Mouse (Mus musculus): Measurements from ENCODE around the gene Hist1h4f.
"Not testable (repeated sequence)": the region's sequence is repeated elsewhere in the genome, so short reads cannot be mapped to it uniquely, and the experiment has no call there.

Hist1h4f gene

DNA sequence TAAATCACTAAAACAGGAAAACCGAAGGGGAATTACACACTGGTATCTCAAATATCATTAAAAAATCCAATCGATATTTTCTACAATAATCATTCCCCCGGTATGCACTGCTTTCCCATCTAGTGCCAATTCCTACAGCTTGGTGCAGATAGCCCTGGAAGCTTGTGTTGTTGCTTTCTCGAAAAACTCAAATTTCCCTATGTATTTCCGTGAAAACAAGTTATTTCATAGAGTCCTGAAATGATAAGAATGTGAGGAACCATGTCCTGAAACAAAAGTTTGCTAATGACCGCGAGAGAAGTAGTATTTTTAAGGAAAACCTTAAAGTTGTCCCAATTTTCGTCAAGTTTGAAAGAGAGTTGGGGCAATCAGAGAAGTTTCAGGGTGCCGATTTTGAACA lies 2.9 kb upstream of the Hist1h4f start:
- no peak for DNase-seq

DNA sequence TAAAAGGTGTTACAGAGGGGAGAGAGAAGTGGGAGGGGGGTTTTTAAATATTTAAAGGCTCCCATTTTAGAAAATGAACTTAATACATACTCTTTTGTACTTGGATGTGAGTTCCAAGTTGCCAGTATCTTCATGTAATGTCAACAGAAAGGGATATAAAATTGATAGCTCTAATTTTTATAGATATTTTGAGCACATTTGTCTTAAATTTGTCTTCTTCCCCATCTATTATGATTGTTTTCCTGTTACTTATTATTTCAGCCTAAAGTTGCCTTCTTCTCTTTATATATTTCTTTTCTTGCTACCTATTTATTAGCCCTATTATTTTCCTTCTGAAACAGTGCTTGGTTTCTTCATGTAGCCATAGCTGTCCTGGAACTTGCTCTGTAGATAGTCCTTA lies 1.5 kb upstream of the Hist1h4f start, which contains the start of gene Hist1h1d:
Hist1h1d (plus strand) TSS at position 301 of the 400 bp plus-strand sequence.
- no peak for DNase-seq

DNA sequence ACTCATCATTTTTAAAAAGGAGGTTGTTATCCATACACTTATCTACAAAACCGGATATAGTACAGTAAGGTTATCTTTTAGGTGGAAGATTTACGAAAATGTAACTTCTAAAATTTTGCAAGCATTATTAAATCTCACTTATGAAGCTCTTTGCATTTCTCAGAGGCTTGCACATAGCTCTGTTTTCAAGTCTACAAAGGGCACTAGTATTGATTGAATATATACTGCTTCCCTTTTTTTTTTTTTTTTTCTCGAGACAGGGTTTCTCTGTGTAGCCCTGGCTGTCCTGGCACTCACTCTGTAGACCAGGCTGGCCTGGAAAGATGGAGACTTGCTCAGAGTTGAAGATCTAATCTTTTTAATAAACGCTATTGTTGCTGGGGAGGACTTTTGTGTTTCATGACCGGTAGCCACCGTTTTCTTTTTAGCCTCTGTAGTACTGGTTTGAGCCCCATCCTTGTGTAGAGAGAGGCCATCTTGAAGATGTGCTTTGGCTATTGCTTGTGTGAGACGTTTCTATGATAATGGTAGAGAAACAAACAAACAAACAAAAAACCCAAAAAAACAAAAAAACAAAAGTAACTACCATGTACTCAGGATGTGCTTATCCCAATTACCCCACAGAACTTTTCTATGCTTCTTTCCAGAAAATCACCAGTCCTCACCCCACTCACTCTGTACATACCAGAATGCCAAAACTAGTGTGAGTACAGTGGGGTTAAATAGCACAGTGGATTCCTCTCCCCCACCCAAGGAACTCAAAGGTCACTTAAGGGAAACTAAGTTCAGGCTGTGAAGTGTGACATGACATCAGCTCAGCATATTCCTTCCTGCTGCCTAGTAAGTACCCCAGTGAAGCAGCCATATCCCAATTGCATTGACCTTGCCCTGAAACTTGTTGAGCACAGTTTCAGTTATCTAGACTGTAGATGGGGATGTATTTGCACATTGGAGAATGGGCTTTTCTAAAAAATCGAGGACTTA lies 775 bp upstream of the Hist1h4f start:
- no peak for DNase-seq

DNA sequence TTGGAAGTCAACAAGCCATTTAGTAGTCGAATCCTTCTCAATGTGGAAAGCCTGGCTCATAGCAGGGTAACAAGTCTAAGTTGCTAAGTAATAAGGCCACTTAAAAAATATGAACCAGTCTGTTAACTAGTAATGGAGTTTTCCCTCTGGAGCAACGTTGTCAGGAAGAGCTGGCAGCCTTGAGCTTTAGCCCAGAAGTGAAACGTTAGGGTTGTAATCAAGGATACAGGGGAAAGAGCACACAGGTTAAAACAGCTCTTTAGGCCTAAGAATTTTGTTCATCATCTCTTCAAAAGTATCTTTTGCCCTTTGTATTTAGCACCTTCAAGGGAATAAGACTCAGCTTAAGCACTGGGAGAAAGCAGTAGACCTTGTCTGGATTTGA lies 695 bp downstream of the Hist1h4f start:
- no peak for DNase-seq

DNA sequence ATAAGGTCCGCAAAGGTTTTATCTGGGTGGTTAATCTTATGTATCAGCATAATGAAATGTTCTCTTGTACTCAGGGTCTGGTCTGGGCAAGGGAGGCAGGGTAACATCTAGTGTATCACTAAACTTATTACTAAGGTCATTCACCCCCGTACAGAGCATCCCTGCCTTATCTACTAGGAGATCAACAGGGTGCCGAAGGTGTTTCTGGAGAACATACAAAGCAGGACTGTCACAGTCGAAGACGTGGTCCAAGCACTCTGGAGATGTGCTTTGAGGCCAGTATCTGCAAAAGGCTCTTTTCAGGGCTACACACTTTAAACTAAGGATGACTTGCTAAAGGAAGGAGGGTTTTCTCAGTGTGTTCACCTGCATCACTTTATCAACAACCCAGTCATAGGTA lies 4.8 kb downstream of the Hist1h4f start:
- no peak for DNase-seq

DNA sequence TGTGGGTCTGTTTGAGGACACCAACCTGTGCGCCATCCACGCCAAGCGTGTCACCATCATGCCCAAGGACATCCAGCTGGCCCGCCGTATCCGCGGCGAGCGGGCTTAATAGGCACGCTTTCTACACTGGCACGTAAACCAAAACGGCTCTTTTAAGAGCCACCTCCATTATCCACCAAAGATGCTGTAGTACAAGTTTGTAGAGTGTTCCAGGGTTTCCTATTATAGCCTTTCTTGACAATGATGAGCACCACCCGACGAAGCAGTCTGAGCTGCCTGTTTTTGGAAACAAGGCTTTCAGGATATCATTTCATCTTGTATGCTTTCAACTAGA lies 6.7 kb downstream of the Hist1h4f start:
- DNase-seq = not testable (repeated sequence)

DNA sequence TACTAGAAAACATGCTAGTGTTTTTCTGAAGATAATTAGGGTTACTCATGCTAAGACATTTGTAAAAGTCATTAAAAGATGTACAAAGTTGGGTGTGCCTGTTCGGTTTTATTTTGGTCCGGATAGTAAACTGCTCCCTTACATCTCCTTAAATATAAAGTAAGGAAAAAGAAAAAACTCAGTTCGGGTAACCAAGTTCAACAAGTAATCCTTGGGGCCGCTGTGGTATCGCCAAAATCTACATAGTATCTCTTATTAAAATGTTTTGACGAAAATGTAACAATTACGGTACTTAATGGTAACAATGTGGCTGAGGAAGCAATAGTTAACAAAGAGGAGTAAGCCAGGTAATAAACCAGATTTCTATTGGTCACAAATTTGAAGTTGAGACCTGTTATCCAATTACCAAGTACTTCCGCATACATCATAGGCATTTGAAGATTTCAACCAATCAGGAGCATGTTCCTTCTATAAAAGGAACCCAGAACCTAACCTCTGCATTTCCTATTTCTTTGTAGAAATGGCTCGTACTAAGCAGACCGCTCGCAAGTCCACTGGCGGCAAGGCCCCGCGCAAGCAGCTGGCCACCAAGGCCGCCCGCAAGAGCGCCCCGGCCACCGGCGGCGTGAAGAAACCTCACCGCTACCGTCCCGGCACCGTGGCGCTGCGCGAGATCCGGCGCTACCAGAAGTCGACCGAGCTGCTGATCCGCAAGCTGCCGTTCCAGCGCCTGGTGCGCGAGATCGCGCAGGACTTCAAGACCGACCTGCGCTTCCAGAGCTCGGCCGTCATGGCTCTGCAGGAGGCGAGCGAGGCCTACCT lies 7.3 kb downstream of the Hist1h4f start, which contains the start of gene Hist1h3f:
Hist1h3f (plus strand) TSS at position 88 of the 822 bp plus-strand sequence.
- peak; percentile 68 for DNase-seq

DNA sequence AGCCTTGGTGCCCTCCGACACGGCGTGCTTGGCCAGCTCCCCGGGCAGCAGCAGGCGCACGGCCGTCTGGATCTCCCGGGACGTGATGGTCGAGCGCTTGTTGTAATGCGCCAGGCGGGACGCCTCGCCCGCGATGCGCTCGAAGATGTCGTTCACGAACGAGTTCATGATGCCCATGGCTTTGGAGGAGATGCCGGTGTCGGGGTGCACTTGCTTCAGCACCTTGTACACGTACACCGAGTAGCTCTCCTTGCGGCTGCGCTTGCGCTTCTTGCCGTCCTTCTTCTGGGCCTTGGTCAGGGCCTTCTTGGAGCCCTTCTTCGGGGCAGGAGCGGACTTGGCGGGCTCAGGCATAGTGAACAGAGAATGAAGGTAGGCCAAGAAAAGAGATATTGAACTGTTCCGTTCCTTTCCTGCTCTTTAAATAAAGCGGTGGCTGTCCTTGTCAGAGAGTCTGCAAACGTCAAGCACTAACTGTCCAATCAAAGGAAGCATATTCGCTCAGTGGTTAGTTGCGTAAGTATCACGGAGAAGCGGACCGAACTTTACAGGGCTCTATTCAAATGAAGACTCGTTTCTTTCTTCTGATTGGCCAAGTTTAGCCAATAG lies 8.3 kb downstream of the Hist1h4f start, which contains the start of gene Hist1h2bh:
Hist1h2bh (minus strand) TSS at position 394 of the 609 bp plus-strand sequence.
- not testable (repeated sequence) for DNase-seq

DNA sequence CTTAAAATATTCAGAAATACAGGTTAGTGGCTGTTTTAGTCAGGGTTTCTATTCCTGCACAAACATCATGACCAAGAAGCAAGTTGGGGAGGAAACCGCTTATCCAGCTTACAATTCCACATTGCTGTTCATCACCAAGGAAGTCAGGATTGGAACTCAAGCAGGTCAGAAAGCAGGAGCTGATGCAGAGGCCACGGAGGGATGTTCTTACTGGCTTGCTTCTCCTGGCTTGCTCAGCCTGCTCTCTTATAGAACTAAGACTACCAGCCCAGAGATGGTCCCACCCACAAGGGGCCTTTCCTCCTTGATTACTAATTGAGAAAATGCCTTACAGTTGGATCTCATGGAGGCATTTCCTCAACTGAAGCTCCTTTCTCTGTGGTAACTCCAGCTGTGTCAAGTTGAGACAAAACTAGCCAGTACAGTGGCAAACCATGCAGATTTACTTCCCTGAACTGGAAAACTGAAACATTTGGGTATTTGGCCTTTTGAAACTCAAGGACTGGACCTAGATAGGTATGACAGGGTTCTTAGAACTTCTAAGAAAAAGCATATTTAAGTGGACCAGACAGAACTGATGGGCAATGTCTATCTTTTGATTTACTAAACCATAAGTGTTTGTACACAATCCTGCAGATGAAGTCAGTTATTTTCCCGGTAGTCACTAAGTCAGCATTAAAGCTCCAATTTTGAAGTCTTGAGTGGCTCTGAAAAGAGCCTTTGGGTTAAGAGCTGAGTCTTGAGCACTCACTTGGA lies 9.0 kb downstream of the Hist1h4f start:
- not testable (repeated sequence) for DNase-seq

DNA sequence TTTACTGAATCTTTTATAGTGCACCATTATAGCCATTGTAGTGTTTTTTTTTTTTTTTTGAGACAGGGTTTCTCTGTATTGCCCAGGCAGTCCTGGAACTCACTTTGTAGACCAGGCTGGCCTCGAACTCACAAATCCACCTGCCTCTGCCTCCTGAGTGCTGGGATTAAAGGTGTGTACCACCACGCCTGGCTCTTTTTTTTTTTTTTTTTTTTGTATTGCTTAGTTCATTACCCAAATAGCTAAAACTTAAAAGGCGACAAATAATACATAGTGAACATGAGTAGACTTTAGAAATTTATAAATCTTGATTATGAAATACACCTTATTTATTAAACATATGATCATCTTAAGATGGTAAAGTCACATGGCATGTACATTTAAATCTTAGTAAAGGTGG lies 10.0 kb downstream of the Hist1h4f start:
- DNase-seq = no peak

DNA sequence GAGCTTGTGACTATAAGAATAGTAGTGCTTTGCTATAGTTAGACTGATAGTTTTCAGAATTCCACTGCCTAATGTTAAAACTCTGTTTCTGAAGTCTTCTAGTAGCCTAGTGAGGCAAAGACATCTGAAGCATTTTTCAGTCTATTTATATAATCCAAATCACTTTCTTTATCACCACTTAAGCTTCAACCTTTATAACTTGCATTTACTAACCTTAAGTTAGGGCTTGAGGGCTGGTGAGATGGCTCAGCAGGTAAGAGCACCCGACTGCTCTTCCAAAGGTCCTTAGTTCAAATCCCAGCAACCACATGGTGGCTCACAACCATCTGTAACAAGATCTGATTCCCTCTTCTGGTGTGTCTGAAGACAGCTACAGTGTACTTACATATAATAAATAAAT lies 11.6 kb downstream of the Hist1h4f start:
- not testable (repeated sequence) for DNase-seq

DNA sequence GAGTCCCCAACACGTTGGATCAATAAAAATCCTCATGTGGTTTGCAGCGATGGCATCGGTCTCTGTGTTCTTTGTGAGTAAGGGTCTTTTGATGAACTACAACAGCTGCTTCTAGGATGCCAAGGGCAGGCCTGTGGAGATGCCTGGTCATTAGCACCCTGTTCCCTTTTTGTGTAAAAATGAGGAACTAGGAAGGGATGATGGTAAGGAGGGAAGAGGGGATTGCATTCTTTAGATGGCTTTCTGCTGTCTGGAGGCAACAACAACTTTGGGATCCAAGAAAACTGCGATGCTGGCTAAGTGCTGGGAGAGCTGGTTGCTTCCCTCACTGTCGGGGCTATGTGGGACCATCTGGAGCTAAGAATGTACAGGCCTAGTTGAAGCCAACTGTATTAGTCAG lies 13.2 kb downstream of the Hist1h4f start:
- no peak for DNase-seq

DNA sequence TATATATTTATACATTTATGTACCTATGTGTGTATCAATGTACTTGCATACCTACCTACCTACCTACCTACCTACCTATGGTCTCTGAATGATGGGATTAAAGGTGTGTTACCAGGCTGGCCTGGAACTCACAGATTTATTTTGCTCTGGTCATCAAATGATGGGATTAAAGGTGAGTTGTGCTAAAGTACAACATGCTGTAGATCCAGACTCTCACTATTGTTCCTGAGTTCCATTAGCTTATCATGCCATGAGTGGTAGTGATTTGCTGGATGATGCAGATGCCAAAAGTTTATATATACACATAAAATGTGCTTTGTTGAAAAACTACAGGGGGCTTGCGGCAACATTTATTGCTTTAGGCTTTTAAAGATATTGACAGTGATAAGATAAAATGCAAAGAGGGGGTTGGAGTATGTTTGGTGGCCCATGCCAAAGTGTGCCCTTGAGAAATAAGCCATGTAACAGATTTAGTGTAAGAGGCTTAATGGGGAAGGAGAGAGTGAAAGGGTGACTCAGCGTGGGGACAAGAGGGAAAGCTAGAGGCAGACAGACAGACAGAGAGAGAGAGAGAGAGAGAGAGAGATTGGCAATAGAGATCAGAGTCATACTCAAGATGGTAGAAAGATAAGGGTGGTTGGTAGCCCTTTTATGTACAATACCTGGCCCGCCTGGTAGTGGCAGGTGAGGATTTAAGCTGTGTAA lies 14.3 kb downstream of the Hist1h4f start:
- DNase-seq = no peak

DNA sequence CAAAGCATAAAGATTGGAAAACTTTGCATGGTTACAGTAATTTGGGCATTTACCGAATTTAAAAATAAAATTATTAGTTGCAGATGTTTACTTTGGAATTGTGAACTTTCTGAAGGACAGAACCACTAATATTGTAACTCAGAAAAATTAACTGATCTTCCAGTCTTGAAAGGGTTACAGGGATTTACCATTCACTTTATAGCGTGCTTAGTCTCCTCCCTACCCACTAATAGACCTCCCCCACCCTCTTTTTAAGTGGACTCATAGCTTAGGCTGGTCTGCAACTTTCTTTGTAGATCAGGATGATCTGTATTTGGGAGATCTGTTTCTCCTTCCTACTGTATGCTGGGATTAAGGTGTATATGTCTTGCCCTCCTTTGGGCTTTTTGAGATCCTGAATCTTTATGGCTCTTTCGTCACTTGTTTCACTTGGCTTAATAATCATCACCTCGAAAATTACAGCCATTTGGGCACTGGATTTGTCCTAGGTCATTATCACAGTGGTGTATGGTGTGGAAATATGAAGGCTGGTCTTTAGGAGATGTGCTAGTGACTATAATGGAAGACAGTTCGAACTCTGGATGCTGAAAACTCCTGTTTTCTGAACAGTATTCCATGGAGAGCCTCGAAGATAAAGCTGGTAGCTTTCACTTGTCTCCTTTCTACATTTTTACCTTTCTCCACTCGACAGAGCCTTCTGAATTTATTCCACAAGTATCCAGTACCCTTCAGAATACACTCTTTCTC lies 15.2 kb downstream of the Hist1h4f start:
- DNase-seq = no peak

DNA sequence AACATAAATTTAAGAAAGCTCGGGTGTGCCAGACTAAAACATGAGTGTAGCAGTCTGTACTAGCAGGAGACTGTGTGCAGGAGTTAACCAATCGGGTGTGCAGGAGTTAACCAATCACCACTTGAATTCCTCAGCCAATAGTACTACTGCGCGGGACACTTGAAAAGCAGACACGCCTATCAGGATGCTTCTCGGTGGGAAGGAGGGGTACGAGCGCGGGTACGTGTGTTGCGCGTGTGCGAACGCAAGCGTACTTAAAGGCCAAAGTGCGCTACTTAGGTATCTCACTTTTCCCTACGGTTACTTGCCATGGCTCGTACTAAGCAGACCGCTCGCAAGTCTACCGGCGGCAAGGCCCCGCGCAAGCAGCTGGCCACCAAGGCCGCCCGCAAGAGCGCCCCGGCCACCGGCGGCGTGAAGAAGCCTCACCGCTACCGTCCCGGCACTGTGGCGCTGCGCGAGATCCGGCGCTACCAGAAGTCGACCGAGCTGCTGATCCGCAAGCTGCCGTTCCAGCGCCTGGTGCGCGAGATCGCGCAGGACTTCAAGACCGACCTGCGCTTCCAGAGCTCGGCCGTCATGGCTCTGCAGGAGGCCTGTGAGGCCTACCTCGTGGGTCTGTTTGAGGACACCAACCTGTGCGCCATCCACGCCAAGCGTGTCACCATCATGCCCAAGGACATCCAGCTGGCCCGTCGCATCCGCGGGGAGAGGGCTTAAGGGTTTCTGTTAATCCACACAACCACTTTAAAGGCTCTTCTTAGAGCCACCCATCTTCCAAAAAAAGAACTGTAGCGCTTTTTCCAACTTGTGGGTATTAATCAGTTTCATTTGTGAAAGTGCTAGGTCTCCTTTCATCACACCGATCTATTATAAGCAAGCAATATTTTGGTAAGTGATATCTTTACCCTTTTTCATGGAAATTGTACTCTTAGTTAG lies 16.0 kb downstream of the Hist1h4f start, which contains the start of gene Hist1h3g:
Hist1h3g (plus strand) TSS at position 286 of the 939 bp plus-strand sequence.
- peak; percentile 71 for DNase-seq

DNA sequence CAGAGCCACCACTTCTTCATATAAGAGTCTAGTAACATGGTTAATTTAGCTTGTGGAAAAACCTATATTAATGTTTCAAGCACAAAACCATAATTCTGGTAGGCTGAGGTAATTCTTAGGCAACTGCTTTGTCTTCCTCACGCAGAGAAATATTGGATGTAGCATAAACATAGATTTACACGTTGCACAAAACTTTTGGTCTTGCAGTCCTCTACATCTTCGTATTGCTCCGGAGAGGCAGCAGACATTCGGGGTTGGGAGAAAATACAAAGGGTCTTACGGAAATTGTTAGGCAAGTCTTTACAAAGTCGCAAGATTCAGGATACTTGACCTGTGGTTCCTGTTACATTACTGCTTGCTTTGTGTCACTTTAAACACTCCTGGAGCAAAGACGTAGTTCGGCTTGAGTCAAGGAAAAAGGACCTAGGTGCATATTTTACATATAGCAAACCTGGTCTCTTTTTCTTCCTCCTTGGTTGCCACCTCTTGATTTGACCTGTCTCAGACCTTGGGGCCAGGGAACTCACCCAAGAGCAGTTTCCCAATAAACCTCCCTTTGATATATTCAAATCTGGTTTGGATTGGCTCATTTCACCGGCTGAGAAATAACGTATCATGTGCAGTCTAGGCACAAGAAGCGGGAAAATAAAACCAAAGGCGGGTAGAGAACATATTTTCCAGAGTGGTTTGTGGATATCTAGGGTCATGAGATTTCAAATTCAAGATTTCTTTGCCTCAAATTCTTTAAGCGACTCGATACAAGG lies 16.9 kb downstream of the Hist1h4f start:
- no peak for DNase-seq

DNA sequence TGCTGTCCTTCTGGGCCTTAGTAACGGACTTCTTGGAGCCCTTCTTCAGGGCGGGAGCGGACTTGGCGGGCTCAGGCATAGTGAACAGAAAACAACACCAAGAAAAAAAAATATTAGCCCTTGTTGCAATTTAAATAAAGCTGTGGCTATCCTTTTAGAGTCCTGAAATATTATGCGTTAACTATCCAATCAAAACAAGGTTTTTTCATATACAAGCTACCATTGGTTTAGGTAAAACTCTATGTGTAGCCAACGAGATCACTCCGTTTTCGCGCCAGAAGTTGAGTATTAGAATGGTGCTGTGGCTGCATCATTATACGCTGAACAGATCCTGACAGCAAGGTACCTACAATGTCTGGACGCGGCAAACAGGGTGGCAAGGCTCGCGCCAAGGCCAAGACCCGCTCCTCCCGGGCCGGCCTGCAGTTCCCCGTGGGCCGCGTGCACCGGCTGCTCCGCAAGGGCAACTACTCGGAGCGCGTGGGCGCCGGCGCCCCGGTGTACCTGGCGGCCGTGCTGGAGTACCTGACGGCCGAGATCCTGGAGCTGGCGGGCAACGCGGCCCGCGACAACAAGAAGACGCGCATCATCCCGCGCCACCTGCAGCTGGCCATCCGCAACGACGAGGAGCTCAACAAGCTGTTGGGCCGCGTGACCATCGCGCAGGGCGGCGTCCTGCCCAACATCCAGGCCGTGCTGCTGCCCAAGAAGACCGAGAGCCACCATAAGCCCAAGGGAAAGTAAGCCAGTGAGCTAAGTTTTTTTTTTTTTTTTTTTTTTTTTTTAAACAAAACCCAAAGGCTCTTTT lies 17.7 kb downstream of the Hist1h4f start, which contains the start of gene Hist1h2af:
Hist1h2af (plus strand) TSS at position 347 of the 808 bp plus-strand sequence.
- DNase-seq = peak; percentile 62
